In genomic region chr19:56201738-56202480, GRCm38 (mm10) we compare ENCODE assay signal across 8 mouse cellular contexts.
A peak's percentile ranks its signal among the peaks of the same experiment; 100 is the strongest.
DNase-seq lines count a peak whose midpoint lies in the region; ATAC-seq and TF ChIP-seq lines count a peak whose summit lies in the region.

No protein-coding gene starts in this region.

- H3K4me2 ChIP-seq in heart, embryonic 12.5 days = no peak overlapping the region
- H3K4me2 ChIP-seq in liver, embryonic 13.5 days = no peak overlapping the region

- peak; percentile 38 for TF ChIP-seq CTCF in E14TG2a.4 (conservative IDR thresholded peaks at IDR 0.05; ENCODE audit: low read length)
- TF ChIP-seq CTCF in brain, embryonic 14.5 days (IDR thresholded peaks at IDR 0.05; ENCODE audit: borderline replicate concordance, extremely low read depth, insufficient read depth, insufficient read length) = peak; percentile 81

- H3K27me3 ChIP-seq in heart, embryonic 12.5 days (replicated peaks) = no peaks in the 10 kb centered on the region; the same call in 1 of the 2 replicates
- H3K27me3 ChIP-seq in E14TG2a.4 (ENCODE audit: insufficient read depth, low read length) = 0 out of 2 replicates have a peak, but pooled peaks cover 10% of the 10 kb centered on the region
- H3K27me3 ChIP-seq in liver, embryonic 13.5 days = no peaks in the 10 kb centered on the region

- intact Hi-C loops in heart, postnatal 14 days (cut with DNase I) = loop anchor here (5.0 kb wide), 1 partner anchor 870 kb away; no protein-coding TSS in a partner anchor

- H3K36me3 ChIP-seq in heart, embryonic 12.5 days = no peaks in the 10 kb centered on the region
- no peaks in the 10 kb centered on the region for H3K36me3 ChIP-seq in E14TG2a.4 (ENCODE audit: insufficient read depth, low read length)
- no peaks in the 10 kb centered on the region for H3K36me3 ChIP-seq in liver, embryonic 13.5 days

- H3K9me3 ChIP-seq in heart, embryonic 12.5 days (replicated peaks) = no peaks in the 10 kb centered on the region
- H3K9me3 ChIP-seq in E14TG2a.4 (ENCODE audit: low read length) = 0 out of 2 replicates have a peak, but pooled peaks cover 6% of the 10 kb centered on the region
- H3K9me3 ChIP-seq in liver, embryonic 13.5 days (replicated peaks) = no peaks in the 10 kb centered on the region

- no peak overlapping the region for H3K9ac ChIP-seq in heart, embryonic 12.5 days
- H3K9ac ChIP-seq in liver, embryonic 13.5 days = no peak overlapping the region

- DNase-seq in heart, adult 8-10 months (ENCODE audit: low spot score) = peak; percentile 20
- peak; percentile 67 for DNase-seq in brain, embryonic 14.5 days (ENCODE audit: low read depth)
- DNase-seq in heart, postnatal 14 days = peak; percentile 40 to 65
- DNase-seq in liver, embryonic 13.5 days = peak; percentile 11
- peak; percentile 84 for DNase-seq in retina, embryonic 14.5 days (ENCODE audit: low spot score)
- DNase-seq in layer of hippocampus, adult 9-10 months (ENCODE audit: low spot score) = no peak

- ATAC-seq in heart, embryonic 12.5 days (ENCODE audit: insufficient number of reproducible peaks, low FRiP score) = no peak
- ATAC-seq in liver, embryonic 13.5 days (ENCODE audit: low read depth) = no peak

- no peak overlapping the region for H3K4me3 ChIP-seq in heart, embryonic 12.5 days
- no peak overlapping the region for H3K4me3 ChIP-seq in E14TG2a.4 (replicated peaks; ENCODE audit: low read length)
- no peak overlapping the region for H3K4me3 ChIP-seq in liver, embryonic 13.5 days (replicated peaks)

- no peak overlapping the region for H3K27ac ChIP-seq in heart, embryonic 12.5 days (ENCODE audit: poor library complexity, severe bottlenecking)
- no peak overlapping the region for H3K27ac ChIP-seq in liver, embryonic 13.5 days

- TF ChIP-seq POLR2A in brain, embryonic 14.5 days (IDR thresholded peaks at IDR 0.05; ENCODE audit: borderline replicate concordance, extremely low read depth, insufficient read depth, insufficient read length, poor library complexity, severe bottlenecking) = no peak

- H3K4me1 ChIP-seq in heart, embryonic 12.5 days (replicated peaks) = no peaks in the 10 kb centered on the region
- no peaks in the 10 kb centered on the region for H3K4me1 ChIP-seq in E14TG2a.4 (replicated peaks; ENCODE audit: low read depth, low read length)
- no peaks in the 10 kb centered on the region for H3K4me1 ChIP-seq in liver, embryonic 13.5 days (replicated peaks)
